Mouse (Mus musculus): ENCODE data around the gene Syce1l. TPM values are rescaled to one million over a fixed set of nuclear protein-coding genes. Genes with fewer than 3 reads are reported as not detected.

The Syce1l gene
- total RNA-seq, 2 experiments from 2014 or later, result not detected

DNA sequence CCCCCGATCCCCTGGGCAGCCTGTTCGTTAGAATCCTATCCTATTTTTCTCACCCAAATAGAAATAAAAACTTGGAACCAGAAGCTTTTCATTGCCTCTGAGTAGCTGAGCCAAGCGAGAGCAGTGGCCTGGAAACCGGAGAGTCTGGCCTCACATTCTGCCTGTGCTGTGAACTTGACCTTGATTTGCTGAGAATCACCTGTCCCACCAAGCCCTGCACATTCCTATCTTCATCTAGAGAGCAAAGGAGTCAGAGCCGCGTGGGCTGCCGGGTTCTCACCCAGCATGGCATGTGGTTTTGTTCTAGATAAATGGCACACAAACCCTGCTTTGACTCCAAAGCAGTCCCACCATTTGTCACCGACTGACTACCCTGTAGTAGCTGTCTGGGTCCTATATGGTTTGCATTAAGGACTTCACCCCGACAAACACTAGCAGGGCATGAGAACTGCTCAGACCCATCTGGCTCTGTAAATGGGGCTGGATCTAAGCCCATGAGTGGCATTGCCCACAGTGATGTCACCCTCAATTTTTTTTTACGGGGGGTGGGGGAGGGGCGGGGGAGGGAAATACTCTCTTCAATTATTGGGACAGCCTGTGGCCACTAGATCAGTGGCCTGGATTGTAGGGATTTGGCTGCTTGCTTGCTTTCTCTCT is 29.7 kb downstream of the Syce1l start:
- no peak for DNase-seq (ENCODE audit: low spot score in 2 of 2)

- DNase-seq (ENCODE audit: low spot score in 2 of 2), result no peak
Observed at GRCm38 (mm10) chr8:113673300-113673699, 30.3 kb downstream of the Syce1l start.

- DNase-seq (ENCODE audit: low spot score in 2 of 2), result no peak
Observed at GRCm38 (mm10) chr8:113674611-113675010, 31.6 kb downstream of the Syce1l start.

- no peak for DNase-seq (ENCODE audit: low spot score in 2 of 2)
Observed at GRCm38 (mm10) chr8:113675281-113675680, 32.3 kb downstream of the Syce1l start.

GRCm38 (mm10) chr8:113676811-113677210 is 33.8 kb downstream of the Syce1l start:
- no peak for DNase-seq (ENCODE audit: low spot score in 2 of 2)

GRCm38 (mm10) chr8:113679361-113679760 is 36.3 kb downstream of the Syce1l start:
- DNase-seq (ENCODE audit: low spot score in 2 of 2), result no peak

DNA sequence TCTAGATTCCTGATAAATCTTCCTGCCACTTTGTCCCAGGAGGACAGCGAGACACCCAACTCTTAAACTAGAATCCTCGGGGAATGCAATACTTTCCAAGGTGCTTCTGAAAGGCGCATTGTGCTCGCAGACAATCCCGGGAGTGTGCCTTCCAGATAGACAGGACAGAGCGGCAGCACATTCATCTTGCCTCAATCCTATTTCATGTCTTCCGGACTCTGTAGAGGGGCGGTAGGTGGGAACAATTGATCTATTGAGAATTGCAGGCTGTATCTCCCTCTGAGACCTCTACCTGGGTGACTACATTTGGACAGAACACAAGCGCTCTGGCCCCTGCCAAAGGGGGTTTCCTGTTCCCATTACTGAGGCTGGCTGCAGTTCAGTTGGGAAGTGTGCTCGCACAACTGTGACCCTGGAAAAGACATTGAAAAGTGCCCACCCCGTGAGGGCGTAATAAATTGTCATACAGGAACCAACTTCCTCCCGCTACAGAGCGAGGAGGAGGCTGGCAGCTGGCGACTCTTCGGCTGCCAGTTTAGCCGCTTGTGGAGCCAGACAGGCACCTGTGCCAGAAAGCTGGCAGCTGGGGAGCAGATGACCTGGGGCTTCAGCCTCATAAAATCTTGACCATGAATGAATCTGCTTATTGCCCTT is 45.0 kb downstream of the Syce1l start:
- DNase-seq (ENCODE audit: low spot score in 2 of 2), result peak in 1 of 2 experiments; percentile 25

DNA sequence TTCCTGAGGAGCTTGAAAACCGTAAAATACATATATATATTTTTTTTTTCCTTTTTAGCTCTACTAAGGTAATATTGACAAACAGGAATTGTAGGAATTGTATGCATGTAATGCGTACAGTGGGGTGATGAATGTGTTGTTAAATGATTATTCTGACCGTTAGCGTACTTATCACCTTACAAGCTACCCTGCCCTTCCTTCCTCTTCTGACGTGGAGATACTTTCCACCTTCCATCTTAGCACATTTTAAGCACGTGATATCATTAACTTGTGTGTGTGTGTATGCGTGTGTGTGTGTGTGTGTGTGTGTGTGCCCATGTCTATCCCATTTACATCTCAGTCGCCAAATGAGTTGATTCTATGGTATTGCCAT is 45.5 kb downstream of the Syce1l start:
- DNase-seq (ENCODE audit: low spot score in 2 of 2), result no peak

DNA sequence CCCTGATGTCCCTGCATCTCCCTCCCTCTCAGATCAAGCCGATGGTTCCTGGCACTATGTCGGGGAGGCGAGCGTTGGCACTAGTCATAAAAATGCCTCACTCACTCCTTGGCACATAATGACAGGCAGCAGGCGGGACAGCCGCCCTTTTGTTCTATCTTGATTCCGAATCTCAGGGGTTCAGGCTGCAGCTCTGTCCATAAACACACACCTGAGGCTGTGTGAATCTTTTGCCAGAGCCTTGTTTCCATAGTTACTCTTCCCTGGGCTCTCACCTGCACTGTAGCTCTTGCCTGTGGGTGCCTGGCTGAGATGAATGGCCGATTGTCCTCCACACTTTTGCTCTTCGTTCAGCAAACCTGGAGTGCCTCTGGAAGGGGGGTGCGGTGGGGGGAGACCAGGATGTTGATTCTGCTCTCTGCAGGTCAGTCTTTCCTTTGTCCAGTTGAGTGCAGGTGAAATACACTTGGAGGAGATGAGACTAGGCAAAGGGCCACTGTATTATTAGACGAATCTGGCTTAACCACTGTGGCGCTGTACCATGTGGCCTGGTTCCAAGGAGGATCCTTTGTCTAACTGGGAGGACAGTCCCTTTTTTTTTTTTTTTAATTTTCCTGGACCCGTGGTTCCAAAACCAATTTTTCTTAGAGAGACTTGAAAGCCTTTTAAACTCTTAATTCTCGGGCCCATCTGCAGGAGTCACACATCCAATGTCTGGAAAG is 48.8 kb downstream of the Syce1l start:
- no peak for DNase-seq (ENCODE audit: low spot score in 2 of 2)

DNA sequence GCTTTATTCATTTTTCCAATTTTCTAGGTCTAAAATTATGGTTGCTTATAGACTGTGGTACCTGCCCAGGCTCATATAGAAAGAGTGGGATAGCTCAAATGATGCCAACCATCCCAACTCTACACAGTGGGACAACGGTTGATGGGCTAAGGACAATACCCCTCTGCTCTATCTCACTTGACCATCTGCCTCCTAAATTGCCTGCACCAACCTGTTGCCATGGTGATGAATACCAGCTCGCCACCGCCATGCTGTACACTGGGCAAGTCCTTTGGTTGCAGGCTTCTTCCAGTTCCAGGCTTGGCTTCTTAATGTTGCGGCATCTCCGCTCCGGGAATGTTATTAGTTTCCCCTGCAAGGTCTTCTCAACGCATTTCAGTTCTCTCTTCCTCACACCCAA is 62.0 kb downstream of the Syce1l start:
- no peak for DNase-seq (ENCODE audit: low spot score in 2 of 2)

Other genes starting within 250 kb of the Syce1l start
- gene Mon1b, start 7.6 kb upstream of the Syce1l start, total RNA-seq (2021), result 1 to 10 TPM; 5.9 to 6.6 TPM
- 1 to 10 TPM in 1 of 2 experiments, under 1 TPM in 1; 0.69 to 1.1 TPM for gene Adamts18, start 205.5 kb downstream of the Syce1l start, total RNA-seq (2021)

Measured in gastrocnemius, postnatal 4 days (tissue).